Mouse (Mus musculus) hindbrain, postnatal 0 days (tissue): ENCODE measurements around the gene Galntl6. TPM values are rescaled to one million over a fixed set of nuclear protein-coding genes. Genes with fewer than 3 reads are reported as not detected.
A peak's percentile ranks its signal among the peaks of the same experiment; 100 is the strongest.

Experiments
- ATAC-seq: fragments of 200-750 bp; cut with Nextera tagmentation; 2 replicates; pipeline ENCODE4 v1.8.0; 2017; ENCODE audit warnings: mild to moderate bottlenecking, moderate TSS enrichment, moderate library complexity
- DNase-seq: peaks from one replicate; pipeline ENCODE4 v3.0.0-alpha.2; 2015; ENCODE audit warnings: low spot score
- H3K27ac ChIP-seq: fragments of 300-500 bp; sonication (generic); 2 replicates; pipeline ENCODE4 v1.5.1; 2014; ENCODE audit warnings: mild to moderate bottlenecking
- H3K27me3 ChIP-seq: fragments of 300-500 bp; sonication (generic); 2 replicates; pipeline ENCODE4 v1.6.1; 2014; ENCODE audit warnings: low read length, mixed read lengths; ENCODE audit not compliant: insufficient read depth
- H3K36me3 ChIP-seq: fragments of 300-500 bp; sonication (generic); 2 replicates; pipeline ENCODE4 v1.6.1; 2014; ENCODE audit warnings: low read length, mixed read lengths; ENCODE audit not compliant: insufficient read depth
- H3K4me1 ChIP-seq: fragments of 300-500 bp; sonication (generic); 2 replicates; pipeline ENCODE4 v1.6.1; 2014; ENCODE audit warnings: antibody characterized with exemption, low read length, mixed read lengths; ENCODE audit not compliant: insufficient read depth
- H3K4me2 ChIP-seq: fragments of 300-500 bp; sonication (generic); 2 replicates; pipeline ENCODE4 v1.6.1; 2014; ENCODE audit warnings: low read depth, mild to moderate bottlenecking, low read length, moderate library complexity, mixed read lengths
- H3K4me3 ChIP-seq: fragments of 300-500 bp; sonication (generic); 2 replicates; pipeline ENCODE4 v1.5.1; 2014; ENCODE audit warnings: low read length
- H3K9ac ChIP-seq: fragments of 300-500 bp; sonication (generic); replicated peaks from 2 replicates; pipeline ENCODE4 v1.6.1; 2014; ENCODE audit warnings: mild to moderate bottlenecking, low read length, moderate library complexity, mixed read lengths
- H3K9me3 ChIP-seq: fragments of 300-500 bp; sonication (generic); 2 replicates; pipeline ENCODE4 v1.6.1; 2016; ENCODE audit warnings: low read length, mixed read lengths
- CTCF ChIP-seq: IDR thresholded peaks from 2 replicates; pipeline ENCODE4 v1.5.1; 2016; ENCODE audit warnings: antibody characterized with exemption, control low read depth, low read depth
- WGBS: fragments of 180-500 bp; shearing (Covaris S2); extraction: QIAGEN DNeasy Blood & Tissue Kit; methylation state at CpG from one replicate; pipeline ENCODE4 v1.1.7; 2014; 5-methylcytosine and 5-hydroxymethylcytosine counted together
- polyA plus RNA-seq: library from polyadenylated mRNA; unstranded; fragments of >200 nt; fragmentation: Nextera tagmentation; extraction: Ambion mirVana; gene quantifications from 2 replicates; pipeline ENCODE4 v1.2.1, GENCODE M21; 2015
- total RNA-seq: library from RNA; depleted of rRNA; stranded (reverse); fragments of >200 nt; gene quantifications from 2 replicates; pipeline ENCODE4 v1.2.3, GENCODE M21; 2014; rRNA removed

Gene Galntl6
- total RNA-seq (26.5 and 26.6 TPM in 2 replicates), polyA plus RNA-seq (16.5 and 16.7 TPM in 2 replicates)

- Histone ChIP-seq H3K36me3 (no peaks in the 10 kb centered on the region), H3K4me2 (peak within 1 kb of the TSS; percentile 94), H3K27ac (peak within 1 kb of the TSS; percentile 82), H3K9ac (peak within 1 kb of the TSS; percentile 71), H3K9me3 (no peaks in the 10 kb centered on the region), H3K27me3 (no peaks in the 10 kb centered on the region), H3K4me3 (peak within 1 kb of the TSS; percentile 73), H3K4me1 (no peaks in the 10 kb centered on the region)
- ATAC-seq (peak; percentile 77), DNase-seq (peak; percentile 61)
- under 1% methylated on average over 37 of the region's 37 CpGs for WGBS
- 0 out of 2 replicates have a peak, but pooled peaks have one; percentile 8 for TF ChIP-seq CTCF
Measured at GRCm38 (mm10) chr8:58912196-58912839, at the start of gene Galntl6. Galntl6 (minus strand) TSS chr8:58912640.

GRCm38 (mm10) chr8:58957195-58957739 is 44.8 kb upstream of the Galntl6 start:
- Histone ChIP-seq H3K36me3 (no peaks in the 10 kb centered on the region), H3K9ac (no peak overlapping the region), H3K9me3 (no peaks in the 10 kb centered on the region), H3K4me1 (no peaks in the 10 kb centered on the region), H3K27me3 (no peaks in the 10 kb centered on the region), H3K4me2 (no peak overlapping the region), H3K27ac (no peak overlapping the region), H3K4me3 (no peak overlapping the region)
- DNase-seq (peak; percentile 7), ATAC-seq (no peak)
- WGBS: 46% methylated on average over 5 of the region's 5 CpGs
- no peak for TF ChIP-seq CTCF

GRCm38 (mm10) chr8:58943773-58944172 is 31.3 kb upstream of the Galntl6 start:
- Histone ChIP-seq H3K9me3 (no peaks in the 10 kb centered on the region), H3K9ac (no peak overlapping the region), H3K4me3 (no peak overlapping the region), H3K27me3 (no peaks in the 10 kb centered on the region), H3K36me3 (no peaks in the 10 kb centered on the region), H3K27ac (no peak overlapping the region), H3K4me1 (no peaks in the 10 kb centered on the region), H3K4me2 (no peak overlapping the region)
- WGBS: 94% methylated on average over 4 of the region's 4 CpGs
- ATAC-seq (no peak), DNase-seq (no peak)
- no peak for TF ChIP-seq CTCF

GRCm38 (mm10) chr8:58931066-58931465 is 18.6 kb upstream of the Galntl6 start:
- WGBS: 63% methylated on average over 1 of the region's 1 CpGs
- Histone ChIP-seq H3K4me3 (no peak overlapping the region), H3K9ac (no peak overlapping the region), H3K27me3 (no peaks in the 10 kb centered on the region), H3K4me1 (no peaks in the 10 kb centered on the region), H3K4me2 (no peak overlapping the region), H3K36me3 (no peaks in the 10 kb centered on the region), H3K27ac (no peak overlapping the region), H3K9me3 (no peaks in the 10 kb centered on the region)
- TF ChIP-seq CTCF: peak; percentile 63
- ATAC-seq (no peak), DNase-seq (peak; percentile 69)

- Histone ChIP-seq H3K9ac (no peak overlapping the region), H3K9me3 (no peaks in the 10 kb centered on the region), H3K27ac (no peak overlapping the region), H3K4me2 (no peak overlapping the region), H3K4me3 (no peak overlapping the region), H3K27me3 (no peaks in the 10 kb centered on the region), H3K36me3 (no peaks in the 10 kb centered on the region), H3K4me1 (no peaks in the 10 kb centered on the region)
- DNase-seq (no peak), ATAC-seq (no peak)
- WGBS: 62% methylated on average over 2 of the region's 2 CpGs
- TF ChIP-seq CTCF: no peak
Measured at GRCm38 (mm10) chr8:58915142-58915541, 2.7 kb upstream of the Galntl6 start.

- Histone ChIP-seq H3K27me3 (no peaks in the 10 kb centered on the region), H3K36me3 (no peaks in the 10 kb centered on the region), H3K4me1 (no peaks in the 10 kb centered on the region), H3K4me2 (peak overlapping the region; percentile 94), H3K9me3 (no peaks in the 10 kb centered on the region), H3K9ac (no peak overlapping the region), H3K27ac (no peak overlapping the region), H3K4me3 (peak overlapping the region; percentile 73)
- TF ChIP-seq CTCF: no peak
- DNase-seq: no peak
- ATAC-seq: no peak
- WGBS: 40% methylated on average over 3 of the region's 3 CpGs
Measured at GRCm38 (mm10) chr8:58913640-58913968, 1.2 kb upstream of the Galntl6 start.
